Mouse (Mus musculus): ENCODE results near the gene Anxa2. TPM values are rescaled to one million over a fixed set of nuclear protein-coding genes. Genes with fewer than 3 reads are reported as not detected.

Anxa2 gene
- polyA plus RNA-seq, 1 experiment from 2014 or later: 641 TPM

- no peak overlapping the region for H3K4me3 ChIP-seq (ENCODE audit: low read depth, low read length)
- TF ChIP-seq CTCF (IDR thresholded peaks at IDR 0.05; ENCODE audit: low read depth): no peak
- ATAC-seq: no peak
- H3K4me1 ChIP-seq (replicated peaks; ENCODE audit: control insufficient read depth, insufficient read depth, low read length): no peaks in the 10 kb centered on the region
- no peak overlapping the region for H3K27ac ChIP-seq (ENCODE audit: low read depth, low read length)
- H3K9me3 ChIP-seq (ENCODE audit: control insufficient read depth): no peaks in the 10 kb centered on the region
- H3K4me2 ChIP-seq (replicated peaks; ENCODE audit: low read depth): no peak overlapping the region
- H3K36me3 ChIP-seq (ENCODE audit: control insufficient read depth, insufficient read depth): no peaks in the 10 kb centered on the region
- WGBS: 26% methylated on average over 11 of the region's 11 CpGs
- 0 out of 2 replicates have a peak, but pooled peaks cover 8% of the 10 kb centered on the region for H3K27me3 ChIP-seq (replicated peaks; ENCODE audit: control insufficient read depth, insufficient read depth, low read length)
- no peak overlapping the region for H3K9ac ChIP-seq (ENCODE audit: low read depth, low read length)
Observed at GRCm38 (mm10) chr9:69511881-69512590, 58.6 kb downstream of the Anxa2 start.

- Histone ChIP-seq H3K36me3 (ENCODE audit: control insufficient read depth, insufficient read depth) (no peaks in the 10 kb centered on the region), H3K4me3 (ENCODE audit: low read depth, low read length) (no peak overlapping the region), H3K9ac (ENCODE audit: low read depth, low read length) (no peak overlapping the region), H3K4me1 (replicated peaks; ENCODE audit: control insufficient read depth, insufficient read depth, low read length) (no peaks in the 10 kb centered on the region), H3K4me2 (replicated peaks; ENCODE audit: low read depth) (no peak overlapping the region), H3K27ac (ENCODE audit: low read depth, low read length) (no peak overlapping the region), H3K9me3 (ENCODE audit: control insufficient read depth) (no peaks in the 10 kb centered on the region), H3K27me3 (replicated peaks; ENCODE audit: control insufficient read depth, insufficient read depth, low read length) (0 out of 2 replicates have a peak, but pooled peaks cover 8% of the 10 kb centered on the region)
- 100% methylated on average over 1 of the region's 1 CpGs for WGBS
- no peak for ATAC-seq
- no peak for TF ChIP-seq CTCF (IDR thresholded peaks at IDR 0.05; ENCODE audit: low read depth)
Observed at GRCm38 (mm10) chr9:69512726-69513125, 59.3 kb downstream of the Anxa2 start.

GRCm38 (mm10) chr9:69514206-69514605, 60.8 kb downstream of the Anxa2 start:
- 64% methylated on average over 8 of the region's 8 CpGs for WGBS
- H3K36me3 ChIP-seq (ENCODE audit: control insufficient read depth, insufficient read depth): no peaks in the 10 kb centered on the region
- H3K27ac ChIP-seq (ENCODE audit: low read depth, low read length): no peak overlapping the region
- 0 out of 2 replicates have a peak, but pooled peaks cover under 1% of the 10 kb centered on the region for H3K27me3 ChIP-seq (replicated peaks; ENCODE audit: control insufficient read depth, insufficient read depth, low read length)
- no peak overlapping the region for H3K4me2 ChIP-seq (replicated peaks; ENCODE audit: low read depth)
- no peak for ATAC-seq
- no peaks in the 10 kb centered on the region for H3K9me3 ChIP-seq (ENCODE audit: control insufficient read depth)
- H3K4me1 ChIP-seq (replicated peaks; ENCODE audit: control insufficient read depth, insufficient read depth, low read length): no peaks in the 10 kb centered on the region
- H3K4me3 ChIP-seq (ENCODE audit: low read depth, low read length): no peak overlapping the region
- no peak for TF ChIP-seq CTCF (IDR thresholded peaks at IDR 0.05; ENCODE audit: low read depth)
- no peak overlapping the region for H3K9ac ChIP-seq (ENCODE audit: low read depth, low read length)

GRCm38 (mm10) chr9:69515416-69515815, 62.0 kb downstream of the Anxa2 start:
- Histone ChIP-seq H3K27ac (ENCODE audit: low read depth, low read length) (no peak overlapping the region), H3K36me3 (ENCODE audit: control insufficient read depth, insufficient read depth) (no peaks in the 10 kb centered on the region), H3K9me3 (ENCODE audit: control insufficient read depth) (no peaks in the 10 kb centered on the region), H3K4me2 (replicated peaks; ENCODE audit: low read depth) (no peak overlapping the region), H3K9ac (ENCODE audit: low read depth, low read length) (no peak overlapping the region), H3K4me1 (replicated peaks; ENCODE audit: control insufficient read depth, insufficient read depth, low read length) (no peaks in the 10 kb centered on the region), H3K4me3 (ENCODE audit: low read depth, low read length) (no peak overlapping the region), H3K27me3 (replicated peaks; ENCODE audit: control insufficient read depth, insufficient read depth, low read length) (no peaks in the 10 kb centered on the region)
- ATAC-seq: no peak
- TF ChIP-seq CTCF (IDR thresholded peaks at IDR 0.05; ENCODE audit: low read depth): no peak
- WGBS: 89% methylated on average over 7 of the region's 7 CpGs

GRCm38 (mm10) chr9:69517387-69518035, 64.1 kb downstream of the Anxa2 start:
- Histone ChIP-seq H3K4me1 (replicated peaks; ENCODE audit: control insufficient read depth, insufficient read depth, low read length) (no peaks in the 10 kb centered on the region), H3K4me3 (ENCODE audit: low read depth, low read length) (no peak overlapping the region), H3K27ac (ENCODE audit: low read depth, low read length) (no peak overlapping the region), H3K9ac (ENCODE audit: low read depth, low read length) (no peak overlapping the region), H3K9me3 (ENCODE audit: control insufficient read depth) (no peaks in the 10 kb centered on the region), H3K36me3 (ENCODE audit: control insufficient read depth, insufficient read depth) (no peaks in the 10 kb centered on the region), H3K4me2 (replicated peaks; ENCODE audit: low read depth) (no peak overlapping the region; the same call in 1 of the 2 replicates), H3K27me3 (replicated peaks; ENCODE audit: control insufficient read depth, insufficient read depth, low read length) (no peaks in the 10 kb centered on the region)
- ATAC-seq: no peak
- TF ChIP-seq CTCF (IDR thresholded peaks at IDR 0.05; ENCODE audit: low read depth): no peak
- 56% methylated on average over 20 of the region's 20 CpGs for WGBS

Small RNA genes within 50 kb of the gene (microRNA-seq; reads per million reads assigned to microRNA genes)
- gene Mir3109: 3.0 reads per million, percentile 4 among the genes with 10 or more reads in this experiment

Other genes starting within 250 kb of the Anxa2 start
- gene Ice2, start 55.7 kb upstream of the Anxa2 start, polyA plus RNA-seq (2015; fragmentation: Nextera tagmentation; extraction: Ambion mirVana): 5.0 and 5.2 TPM in 2 replicates

All from intestine, postnatal 0 days (tissue).